Mouse (Mus musculus): ENCODE data around the gene Plrg1.

GRCm38 (mm10) chr3:83013951-83014350 lies 41.4 kb upstream of the Plrg1 start:
- TF ChIP-seq SRF (IDR thresholded peaks at IDR 0.05; ENCODE audit: control insufficient read depth, insufficient read length, low read depth): no peak
- no peak for TF ChIP-seq POLR2AphosphoS2 (IDR thresholded peaks at IDR 0.05; ENCODE audit: insufficient read length, low read depth)
- TF ChIP-seq TCF12 (IDR thresholded peaks at IDR 0.05; ENCODE audit: insufficient read depth, poor library complexity, severe bottlenecking): no peak
- TF ChIP-seq TCF3 (IDR thresholded peaks at IDR 0.05; ENCODE audit: insufficient read length, low read depth): no peak
- no peak for TF ChIP-seq POLR2A (IDR thresholded peaks at IDR 0.05; ENCODE audit: insufficient read length, low read depth)
- TF ChIP-seq REST (IDR thresholded peaks at IDR 0.05; ENCODE audit: insufficient read depth, insufficient read length): no peak
- no peak for TF ChIP-seq MAX (IDR thresholded peaks at IDR 0.05; ENCODE audit: low read depth)
- TF ChIP-seq E2F4 (IDR thresholded peaks at IDR 0.05; ENCODE audit: insufficient read depth): no peak
